Mouse (Mus musculus): ENCODE measurements at regions not wholly inside any gene's neighbourhood (a gene's known extent, or its start where the extent isn't known, plus 50 kb on each side); places are given as distances from the start of the nearest gene placed in this dataset.

- TF ChIP-seq POLR2A (IDR thresholded peaks at IDR 0.05; ENCODE audit: low read depth, low read length) (no peak), CTCF (IDR thresholded peaks at IDR 0.05; ENCODE audit: borderline replicate concordance, insufficient read depth, low read length) (no peak)
- no peaks in the 10 kb centered on the region for H3K4me1 ChIP-seq (ENCODE audit: control insufficient read depth, insufficient read depth, low read length)
- H3K4me3 ChIP-seq (ENCODE audit: insufficient read depth, low read length), result no peak overlapping the region
- H3K27ac ChIP-seq (ENCODE audit: insufficient read depth, low read length), result no peak overlapping the region
Measured at GRCm38 (mm10) chr15:59205544-59205943, 316.4 kb downstream of the Gm49356 start.

GRCm38 (mm10) chr15:59206636-59207035 is 317.5 kb downstream of the Gm49356 start:
- no peak overlapping the region for H3K27ac ChIP-seq (ENCODE audit: insufficient read depth, low read length)
- TF ChIP-seq POLR2A (IDR thresholded peaks at IDR 0.05; ENCODE audit: low read depth, low read length) (no peak), CTCF (IDR thresholded peaks at IDR 0.05; ENCODE audit: borderline replicate concordance, insufficient read depth, low read length) (no peak)
- no peak overlapping the region for H3K4me3 ChIP-seq (ENCODE audit: insufficient read depth, low read length)
- no peaks in the 10 kb centered on the region for H3K4me1 ChIP-seq (ENCODE audit: control insufficient read depth, insufficient read depth, low read length)

GRCm38 (mm10) chr15:59207976-59208375 is 318.9 kb downstream of the Gm49356 start:
- no peaks in the 10 kb centered on the region for H3K4me1 ChIP-seq (ENCODE audit: control insufficient read depth, insufficient read depth, low read length)
- no peak overlapping the region for H3K4me3 ChIP-seq (ENCODE audit: insufficient read depth, low read length)
- H3K27ac ChIP-seq (ENCODE audit: insufficient read depth, low read length), result no peak overlapping the region
- no peak for TF ChIP-seq CTCF (IDR thresholded peaks at IDR 0.05; ENCODE audit: borderline replicate concordance, insufficient read depth, low read length)
- TF ChIP-seq POLR2A (IDR thresholded peaks at IDR 0.05; ENCODE audit: low read depth, low read length), result no peak

- Histone ChIP-seq H3K4me3 (ENCODE audit: insufficient read depth, low read length) (no peak overlapping the region), H3K27ac (ENCODE audit: insufficient read depth, low read length) (no peak overlapping the region)
- TF ChIP-seq POLR2A (IDR thresholded peaks at IDR 0.05; ENCODE audit: low read depth, low read length), result no peak
- TF ChIP-seq CTCF (IDR thresholded peaks at IDR 0.05; ENCODE audit: borderline replicate concordance, insufficient read depth, low read length), result no peak
Measured at GRCm38 (mm10) chr15:59212362-59212761, 323.3 kb downstream of the Gm49356 start.

GRCm38 (mm10) chr15:59214096-59214495 is 325.0 kb downstream of the Gm49356 start:
- H3K4me1 ChIP-seq (ENCODE audit: control insufficient read depth, insufficient read depth, low read length), result no peaks in the 10 kb centered on the region
- no peak overlapping the region for H3K27ac ChIP-seq (ENCODE audit: insufficient read depth, low read length)
- TF ChIP-seq CTCF (IDR thresholded peaks at IDR 0.05; ENCODE audit: borderline replicate concordance, insufficient read depth, low read length), result no peak
- TF ChIP-seq POLR2A (IDR thresholded peaks at IDR 0.05; ENCODE audit: low read depth, low read length), result no peak
- H3K4me3 ChIP-seq (ENCODE audit: insufficient read depth, low read length), result no peak overlapping the region

More at GRCm38 (mm10) chr15:59212362-59212761, 323.3 kb downstream of the Gm49356 start:
- no peaks in the 10 kb centered on the region for H3K4me1 ChIP-seq (ENCODE audit: control insufficient read depth, insufficient read depth, low read length)

- no peak overlapping the region for H3K27ac ChIP-seq (ENCODE audit: insufficient read depth, low read length)
- no peaks in the 10 kb centered on the region for H3K4me1 ChIP-seq (ENCODE audit: control insufficient read depth, insufficient read depth, low read length)
- no peak overlapping the region for H3K4me3 ChIP-seq (ENCODE audit: insufficient read depth, low read length)
- TF ChIP-seq CTCF (IDR thresholded peaks at IDR 0.05; ENCODE audit: borderline replicate concordance, insufficient read depth, low read length) (no peak), POLR2A (IDR thresholded peaks at IDR 0.05; ENCODE audit: low read depth, low read length) (no peak)
Measured at GRCm38 (mm10) chr15:59215239-59215638, 326.1 kb downstream of the Gm49356 start.

GRCm38 (mm10) chr15:59217481-59217880 is 328.4 kb downstream of the Gm49356 start:
- no peaks in the 10 kb centered on the region for H3K4me1 ChIP-seq (ENCODE audit: control insufficient read depth, insufficient read depth, low read length)
- TF ChIP-seq POLR2A (IDR thresholded peaks at IDR 0.05; ENCODE audit: low read depth, low read length) (no peak), CTCF (IDR thresholded peaks at IDR 0.05; ENCODE audit: borderline replicate concordance, insufficient read depth, low read length) (no peak)
- no peak overlapping the region for H3K4me3 ChIP-seq (ENCODE audit: insufficient read depth, low read length)
- H3K27ac ChIP-seq (ENCODE audit: insufficient read depth, low read length), result no peak overlapping the region

GRCm38 (mm10) chr15:59218916-59219315 is 329.8 kb downstream of the Gm49356 start:
- TF ChIP-seq POLR2A (IDR thresholded peaks at IDR 0.05; ENCODE audit: low read depth, low read length) (no peak), CTCF (IDR thresholded peaks at IDR 0.05; ENCODE audit: borderline replicate concordance, insufficient read depth, low read length) (no peak)
- Histone ChIP-seq H3K27ac (ENCODE audit: insufficient read depth, low read length) (no peak overlapping the region), H3K4me3 (ENCODE audit: insufficient read depth, low read length) (no peak overlapping the region), H3K4me1 (ENCODE audit: control insufficient read depth, insufficient read depth, low read length) (no peaks in the 10 kb centered on the region)

GRCm38 (mm10) chr15:59225637-59226036 is 336.5 kb downstream of the Gm49356 start:
- no peak for TF ChIP-seq POLR2A (IDR thresholded peaks at IDR 0.05; ENCODE audit: low read depth, low read length)
- no peak for TF ChIP-seq CTCF (IDR thresholded peaks at IDR 0.05; ENCODE audit: borderline replicate concordance, insufficient read depth, low read length)
- no peaks in the 10 kb centered on the region for H3K4me1 ChIP-seq (ENCODE audit: control insufficient read depth, insufficient read depth, low read length)
- no peak overlapping the region for H3K4me3 ChIP-seq (ENCODE audit: insufficient read depth, low read length)
- no peak overlapping the region for H3K27ac ChIP-seq (ENCODE audit: insufficient read depth, low read length)

- H3K27ac ChIP-seq (ENCODE audit: insufficient read depth, low read length), result no peak overlapping the region
- H3K4me3 ChIP-seq (ENCODE audit: insufficient read depth, low read length), result no peak overlapping the region
- no peak for TF ChIP-seq CTCF (IDR thresholded peaks at IDR 0.05; ENCODE audit: borderline replicate concordance, insufficient read depth, low read length)
- no peak for TF ChIP-seq POLR2A (IDR thresholded peaks at IDR 0.05; ENCODE audit: low read depth, low read length)
- no peaks in the 10 kb centered on the region for H3K4me1 ChIP-seq (ENCODE audit: control insufficient read depth, insufficient read depth, low read length)
Measured at GRCm38 (mm10) chr15:59227293-59227692, 338.2 kb downstream of the Gm49356 start.

- Histone ChIP-seq H3K4me3 (ENCODE audit: insufficient read depth, low read length) (no peak overlapping the region), H3K4me1 (ENCODE audit: control insufficient read depth, insufficient read depth, low read length) (no peaks in the 10 kb centered on the region), H3K27ac (ENCODE audit: insufficient read depth, low read length) (no peak overlapping the region)
- TF ChIP-seq CTCF (IDR thresholded peaks at IDR 0.05; ENCODE audit: borderline replicate concordance, insufficient read depth, low read length) (no peak), POLR2A (IDR thresholded peaks at IDR 0.05; ENCODE audit: low read depth, low read length) (no peak)
Measured at GRCm38 (mm10) chr15:59230536-59230935, 341.4 kb downstream of the Gm49356 start.
